Mouse (Mus musculus): ENCODE measurements around the gene Frmd4a.

The Frmd4a gene

DNA sequence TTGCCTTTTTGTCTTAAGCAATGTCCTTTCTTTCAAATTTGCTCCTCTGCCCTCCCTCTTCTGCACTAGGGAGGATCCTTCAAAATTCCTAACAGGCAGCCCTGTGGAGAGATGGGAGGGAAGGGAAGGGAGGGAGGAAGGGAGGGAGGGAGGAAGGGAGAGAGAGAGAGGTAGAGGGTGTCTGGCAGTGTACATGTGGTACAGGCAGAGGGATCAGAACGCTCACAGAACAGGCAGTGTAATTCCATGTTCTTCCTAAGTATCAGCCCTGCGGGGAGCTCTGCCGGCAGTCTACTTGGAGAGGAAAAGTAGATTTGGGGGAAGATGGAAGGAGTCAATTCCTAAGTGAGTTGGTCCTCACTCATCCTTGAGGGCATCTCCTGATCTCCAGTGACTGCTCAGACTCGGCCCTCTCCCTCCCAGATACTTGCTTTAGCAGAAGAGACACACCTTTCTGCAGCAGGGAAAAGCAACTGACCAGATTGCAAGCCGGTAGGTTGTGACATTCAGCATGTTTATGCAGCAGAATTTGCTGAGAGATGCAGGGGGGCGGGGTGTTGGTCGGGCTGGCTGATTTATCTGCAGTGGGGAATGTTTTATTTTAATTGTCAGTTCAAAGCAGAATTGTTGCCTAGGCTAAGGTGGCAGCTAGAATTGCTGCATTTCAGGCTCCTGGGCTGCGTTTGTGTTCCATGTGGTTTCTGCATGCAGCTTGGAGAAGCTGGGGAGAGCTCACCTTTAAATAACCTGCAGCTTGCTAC lies at the start of gene Frmd4a:
Gene Frmd4a (plus strand): TSS at position 190 of the 761 bp plus-strand sequence.
- no peak for DNase-seq (ENCODE audit: low read depth)

DNA sequence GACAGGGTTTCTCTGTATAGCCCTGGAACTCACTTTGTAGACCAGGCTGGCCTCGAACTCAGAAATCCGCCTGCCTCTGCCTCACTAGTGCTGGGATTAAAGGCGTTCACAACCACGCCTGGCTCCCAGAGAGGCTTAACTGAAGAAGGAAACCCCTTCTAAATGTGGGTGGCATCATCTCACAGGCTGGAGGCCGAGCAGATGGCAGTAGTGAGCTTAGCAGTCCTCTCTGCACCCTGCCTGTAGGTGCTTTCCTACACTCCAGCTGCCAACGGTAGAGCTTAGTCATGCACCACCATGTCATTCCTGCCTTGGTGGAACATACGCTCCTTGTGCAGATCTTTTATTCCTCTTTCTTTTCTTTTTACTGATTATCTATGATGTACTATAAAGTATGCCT lies 28.6 kb upstream of the Frmd4a start:
- no peak for DNase-seq (ENCODE audit: low read depth)

GRCm38 (mm10) chr2:3990431-3990830 lies 27.1 kb upstream of the Frmd4a start:
- no peak for DNase-seq (ENCODE audit: low read depth)

GRCm38 (mm10) chr2:4018431-4018876 lies 937 bp downstream of the Frmd4a start:
- DNase-seq (ENCODE audit: low read depth) = no peak

DNA sequence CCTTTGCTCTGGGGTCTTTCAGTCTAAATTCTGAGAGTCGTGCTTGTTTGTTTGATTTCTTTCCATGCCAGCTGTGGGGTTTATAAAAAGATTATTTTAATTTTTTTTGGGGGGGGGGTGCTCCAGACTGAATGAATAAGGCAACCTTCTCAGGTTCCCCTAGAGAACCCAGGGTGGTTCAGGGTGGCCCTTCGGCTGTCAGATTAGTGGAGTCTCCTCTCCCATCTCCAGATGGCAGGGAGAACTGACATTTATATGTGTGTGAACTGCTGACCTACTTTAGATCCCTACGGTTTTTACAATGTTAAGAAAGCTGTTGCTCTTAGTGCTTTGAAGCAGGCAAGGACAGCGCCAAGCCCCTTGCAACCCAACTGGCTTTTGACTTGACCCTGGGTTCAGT lies 1.4 kb downstream of the Frmd4a start:
- no peak for DNase-seq (ENCODE audit: low read depth)

GRCm38 (mm10) chr2:4024927-4025326 lies 7.4 kb downstream of the Frmd4a start:
- no peak for DNase-seq (ENCODE audit: low read depth)

DNA sequence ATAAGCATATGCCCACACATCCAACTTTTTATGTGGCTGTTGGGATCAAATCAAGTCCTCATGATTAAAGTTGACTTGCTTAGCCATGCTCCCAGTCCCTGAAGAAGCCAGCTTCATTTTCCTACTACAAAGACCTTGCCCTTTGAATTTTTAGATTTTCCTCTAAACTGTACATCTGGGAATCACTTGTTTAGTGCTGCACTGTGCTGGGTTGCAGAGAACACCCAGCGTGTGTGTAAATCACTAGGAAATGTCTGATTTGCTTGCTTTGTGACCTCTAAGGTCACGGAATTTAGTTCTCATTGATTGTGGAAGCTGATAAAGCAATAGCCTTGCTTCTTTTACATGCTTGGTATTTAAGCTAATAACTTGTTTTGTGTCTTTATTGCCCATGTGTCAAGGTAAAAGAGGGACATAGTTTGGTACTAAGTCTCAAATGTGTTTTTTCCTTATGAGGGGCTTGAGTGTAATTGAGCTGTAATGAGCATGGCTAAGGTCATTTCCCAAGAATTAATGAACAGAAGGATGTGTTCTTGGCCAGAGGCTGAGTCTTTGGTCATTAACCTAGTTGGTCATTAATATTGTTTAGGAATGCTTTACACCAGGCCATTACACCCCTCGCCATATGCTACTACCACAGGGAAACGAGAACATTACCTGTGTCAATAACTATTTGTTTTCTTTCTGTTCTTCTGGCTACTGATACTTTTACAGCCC lies 11.7 kb downstream of the Frmd4a start:
- no peak for DNase-seq (ENCODE audit: low read depth)

DNA sequence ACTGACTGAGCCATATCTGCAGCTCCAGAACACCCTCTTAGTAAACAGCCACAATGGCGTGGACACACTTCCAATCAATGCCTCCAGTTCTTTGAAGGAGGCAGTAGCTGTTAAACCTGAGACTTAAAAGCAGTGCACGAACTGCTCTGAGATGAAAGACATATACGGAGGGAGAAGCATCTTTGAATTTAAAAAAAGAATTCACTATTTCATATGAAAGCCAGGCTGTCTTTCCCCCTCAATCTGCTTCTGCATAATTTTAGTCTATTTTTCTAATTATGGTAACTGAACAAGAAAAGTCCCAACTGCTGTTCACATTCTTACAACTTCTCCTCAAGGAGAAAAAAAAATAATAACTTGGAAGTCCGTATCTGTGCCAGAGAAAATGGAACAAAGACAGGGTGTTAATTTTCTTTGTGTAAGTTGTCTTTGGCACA lies 18.7 kb downstream of the Frmd4a start:
- no peak for DNase-seq (ENCODE audit: low read depth)

- no peak for DNase-seq (ENCODE audit: low read depth)
Measured at GRCm38 (mm10) chr2:4036651-4037117, 19.2 kb downstream of the Frmd4a start.

GRCm38 (mm10) chr2:4042009-4042408 lies 24.5 kb downstream of the Frmd4a start:
- no peak for DNase-seq (ENCODE audit: low read depth)

- no peak for DNase-seq (ENCODE audit: low read depth)
Measured at GRCm38 (mm10) chr2:4055481-4055880, 38.0 kb downstream of the Frmd4a start.

DNA sequence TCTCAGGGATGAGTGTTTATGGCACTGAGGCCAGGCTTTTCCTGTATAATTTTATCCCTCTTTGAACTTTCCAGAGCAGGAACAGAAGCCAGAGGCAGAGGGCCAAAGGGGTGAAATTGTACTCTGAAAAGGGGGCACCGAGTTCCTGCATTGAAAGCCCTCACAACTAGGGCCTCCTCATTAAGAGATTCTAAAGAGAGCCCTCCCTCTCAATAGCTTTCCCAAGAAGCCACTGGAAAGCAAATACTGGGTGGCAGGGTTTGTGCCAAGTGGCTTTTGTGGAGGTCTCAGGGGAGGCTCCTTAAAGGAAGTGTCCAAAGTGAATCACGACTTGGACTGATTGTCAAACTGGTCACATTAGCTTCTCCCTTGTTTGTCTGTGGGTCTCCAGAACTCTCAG lies 43.2 kb downstream of the Frmd4a start:
- DNase-seq (ENCODE audit: low read depth) = no peak

DNA sequence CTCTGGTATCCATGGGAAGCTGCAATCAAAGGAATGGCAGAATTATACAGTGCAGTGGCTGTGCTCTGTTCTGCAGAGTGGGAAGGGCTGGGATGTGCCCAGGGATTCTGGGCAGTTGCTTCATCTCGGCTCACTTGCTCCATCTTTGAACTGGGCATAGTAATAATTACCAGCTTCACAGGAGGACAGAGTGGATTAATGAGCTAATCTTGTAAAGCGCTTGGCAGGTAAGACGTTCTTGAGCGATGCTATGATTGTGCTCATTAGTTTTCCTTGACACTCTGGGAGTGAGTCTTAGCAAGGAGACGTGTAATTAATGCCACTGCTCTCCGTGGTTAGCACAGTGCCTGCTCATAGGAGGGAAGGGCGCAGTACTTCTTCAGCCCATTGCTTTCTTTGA lies 54.3 kb downstream of the Frmd4a start:
- no peak for DNase-seq (ENCODE audit: low read depth)

GRCm38 (mm10) chr2:4083877-4084276 lies 66.4 kb downstream of the Frmd4a start:
- no peak for DNase-seq (ENCODE audit: low read depth)

GRCm38 (mm10) chr2:4097601-4098000 lies 80.1 kb downstream of the Frmd4a start:
- DNase-seq (ENCODE audit: low read depth) = no peak

- no peak for DNase-seq (ENCODE audit: low read depth)
Measured at GRCm38 (mm10) chr2:4098948-4099776, 81.6 kb downstream of the Frmd4a start.

DNA sequence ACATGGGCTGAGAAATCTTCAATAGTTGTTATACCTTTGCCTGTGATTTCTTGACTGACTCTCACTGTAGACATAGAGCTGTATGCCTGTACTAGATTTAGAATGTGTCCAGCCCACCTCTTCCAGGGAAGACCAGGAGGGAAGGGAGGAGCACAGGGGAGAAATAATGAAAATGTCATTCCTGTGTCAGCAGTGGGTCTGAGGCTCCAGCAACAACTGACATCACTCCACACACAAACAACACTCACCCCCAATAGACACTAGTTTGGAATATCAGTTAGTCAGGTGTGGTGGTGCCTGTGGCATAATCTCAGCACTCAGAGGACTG lies 82.2 kb downstream of the Frmd4a start:
- DNase-seq (ENCODE audit: low read depth) = no peak

DNA sequence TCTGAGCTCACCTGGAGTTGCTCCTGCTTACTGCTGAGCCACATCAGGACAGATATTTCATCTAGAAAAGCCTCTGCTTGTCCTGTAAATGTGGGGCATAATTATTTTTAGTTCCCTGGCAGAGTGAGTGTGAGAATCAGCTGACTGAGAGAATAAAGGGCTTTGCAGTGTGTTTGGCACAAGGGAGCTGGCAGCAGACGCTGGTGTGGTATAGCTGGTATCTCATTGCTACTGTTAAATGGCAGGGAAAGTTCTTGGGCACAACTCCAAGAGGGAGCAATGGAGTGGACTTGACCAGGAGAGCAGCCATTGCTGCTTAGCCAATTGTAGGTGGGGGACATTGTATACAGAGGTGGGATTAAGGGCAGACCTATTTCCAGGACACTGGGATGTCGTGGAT lies 83.9 kb downstream of the Frmd4a start:
- no peak for DNase-seq (ENCODE audit: low read depth)

- DNase-seq (ENCODE audit: low read depth) = no peak
Measured at GRCm38 (mm10) chr2:4113303-4113920, 95.9 kb downstream of the Frmd4a start.

DNA sequence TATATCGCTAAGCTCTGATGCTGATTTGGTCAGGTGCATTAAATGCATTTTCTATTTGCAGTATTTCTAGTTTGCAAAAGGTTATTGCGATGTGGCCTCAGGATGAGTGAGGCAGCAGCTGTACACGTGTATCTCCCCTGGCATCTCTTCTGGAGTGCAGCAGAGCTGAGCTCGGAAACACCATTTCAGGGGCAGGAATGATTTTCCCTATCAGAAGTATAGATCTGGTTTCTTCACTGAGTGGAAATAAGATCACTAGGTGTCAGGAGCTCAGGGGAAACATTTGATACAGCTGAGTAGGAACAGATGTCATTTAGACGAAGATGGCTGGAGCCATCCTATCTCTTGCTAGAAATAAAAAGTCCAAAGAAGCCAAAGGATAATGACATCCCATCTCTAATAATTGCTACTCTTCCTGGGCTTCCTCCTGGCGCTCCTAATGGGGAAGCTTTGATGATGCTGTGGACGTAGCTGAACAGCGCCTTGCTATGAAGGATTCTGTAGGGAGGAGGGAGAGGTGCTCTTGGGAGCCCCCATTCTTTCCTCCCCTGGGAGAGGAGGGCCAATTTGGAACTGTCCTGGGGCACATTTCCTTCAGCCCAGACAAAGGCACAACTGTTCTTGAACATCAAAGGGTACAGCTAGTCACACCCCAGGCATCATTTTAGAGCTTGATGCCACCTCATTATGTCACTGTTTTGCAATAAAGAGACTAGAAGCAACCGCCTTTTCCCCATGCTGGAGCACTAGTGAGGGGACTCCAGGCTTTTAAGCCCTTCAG lies 102.4 kb downstream of the Frmd4a start:
- no peak for DNase-seq (ENCODE audit: low read depth)

GRCm38 (mm10) chr2:4131216-4131615 lies 113.7 kb downstream of the Frmd4a start:
- DNase-seq (ENCODE audit: low read depth) = no peak
